Mouse (Mus musculus) frontal cortex, postnatal 14 days (tissue): ENCODE results near the gene Gm17482.

Experiments
- DNase-seq, 2 experiments: peaks; one replicate each; pipeline ENCODE4 v3.0.0; 2022; ENCODE audit warnings: low spot score in 2 of 2

Gm17482 gene

DNA sequence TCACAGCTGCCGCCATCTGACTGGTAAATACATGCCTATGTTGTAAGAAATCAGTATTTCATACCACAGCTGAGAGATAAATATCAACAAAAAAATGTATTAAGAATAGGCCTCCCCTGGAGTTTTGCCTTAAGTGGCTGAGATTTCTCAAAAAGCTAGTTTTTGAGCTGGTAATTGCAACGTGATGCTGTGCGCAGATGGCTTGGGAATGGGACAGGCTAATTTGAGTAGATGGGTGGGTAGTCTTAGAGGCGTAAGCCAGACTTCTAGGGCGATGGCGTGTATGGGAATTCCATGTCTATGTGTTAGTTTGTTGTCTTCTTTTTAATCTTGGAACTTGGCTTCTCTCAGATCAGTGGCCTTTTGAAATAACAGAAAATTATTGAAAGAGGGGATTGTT lies 64.7 kb downstream of the Gm17482 start:
- DNase-seq, result no peak

DNA sequence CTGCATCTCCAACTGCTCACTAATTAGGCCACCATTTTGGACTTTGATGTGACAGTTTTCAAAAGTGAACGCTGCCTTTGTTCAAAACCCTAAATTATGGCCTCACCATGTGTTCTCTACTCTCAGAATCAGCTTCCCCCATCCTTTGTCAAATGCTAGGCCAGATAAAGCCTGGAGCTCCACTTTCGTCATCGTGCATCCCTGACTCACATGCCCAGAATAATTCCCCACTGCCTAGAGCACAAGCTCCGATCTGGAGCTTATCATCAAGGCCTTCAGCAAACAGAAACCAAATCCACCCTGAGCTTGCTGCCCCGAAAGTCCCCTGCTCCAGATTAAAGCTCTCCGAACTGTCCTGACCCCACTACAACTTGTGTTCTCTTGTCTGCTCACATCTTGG lies 65.5 kb downstream of the Gm17482 start:
- peak in 1 of 2 experiments; percentile 42 for DNase-seq

DNA sequence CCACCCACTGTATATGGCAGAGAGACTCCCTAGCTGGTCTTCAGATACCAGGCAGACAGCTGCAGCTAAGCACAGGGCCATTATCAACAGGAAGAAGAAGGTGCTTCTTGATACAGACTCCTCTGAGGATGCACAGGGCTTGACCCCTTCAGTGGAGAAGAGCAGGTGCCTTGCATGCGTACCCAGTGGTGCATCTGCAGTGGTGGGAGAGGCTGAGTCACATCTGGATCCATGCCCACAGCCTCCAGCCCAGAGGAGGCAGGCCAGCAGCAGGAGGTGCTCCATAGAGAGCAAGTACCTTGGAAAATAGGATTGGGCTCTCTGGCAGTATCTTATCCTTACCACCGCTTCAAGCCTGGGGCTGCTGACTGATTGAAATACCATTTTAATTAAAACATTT lies 66.7 kb downstream of the Gm17482 start:
- DNase-seq, result no peak

DNA sequence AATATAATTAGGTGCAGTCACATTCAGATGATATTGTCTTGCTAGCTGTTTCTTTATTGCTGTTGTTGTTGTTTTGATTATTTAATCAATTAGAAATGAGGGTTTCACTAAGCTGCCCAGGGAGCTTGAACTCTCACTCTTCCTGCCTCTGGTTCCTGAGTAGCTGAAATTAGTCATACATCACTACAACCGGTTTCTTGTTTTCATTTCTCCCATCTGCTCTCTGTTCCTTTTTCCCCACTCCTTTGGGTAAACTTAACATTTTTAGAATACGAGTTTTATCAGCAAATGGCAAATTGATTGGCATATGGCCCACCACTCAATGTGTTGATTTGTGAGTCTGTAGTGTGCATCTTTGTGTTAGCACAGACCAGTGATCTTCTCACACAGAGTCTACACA lies 80.0 kb downstream of the Gm17482 start:
- DNase-seq, result no peak
